Mouse (Mus musculus) liver, postnatal 0 days (tissue): Measurements from ENCODE around the gene Olfr462.

Experiments used
- CTCF ChIP-seq: sonication (generic); IDR thresholded peaks from 2 replicates; pipeline ENCODE4 v1.5.1; 2016; ENCODE audit warnings: antibody characterized with exemption, low read depth
- EP300 ChIP-seq: IDR thresholded peaks from 2 replicates; pipeline ENCODE4 v1.6.1; 2016; ENCODE audit warnings: antibody characterized with exemption, low read depth, mild to moderate bottlenecking

- no peak for TF ChIP-seq CTCF
- no peak for TF ChIP-seq EP300
These were observed 31.6 kb downstream of the Olfr462 start for GRCm38 (mm10) chr11:87860426-87860825.
